Mouse (Mus musculus): Measurements from ENCODE around the gene Qrfp.

Gene Qrfp

DNA sequence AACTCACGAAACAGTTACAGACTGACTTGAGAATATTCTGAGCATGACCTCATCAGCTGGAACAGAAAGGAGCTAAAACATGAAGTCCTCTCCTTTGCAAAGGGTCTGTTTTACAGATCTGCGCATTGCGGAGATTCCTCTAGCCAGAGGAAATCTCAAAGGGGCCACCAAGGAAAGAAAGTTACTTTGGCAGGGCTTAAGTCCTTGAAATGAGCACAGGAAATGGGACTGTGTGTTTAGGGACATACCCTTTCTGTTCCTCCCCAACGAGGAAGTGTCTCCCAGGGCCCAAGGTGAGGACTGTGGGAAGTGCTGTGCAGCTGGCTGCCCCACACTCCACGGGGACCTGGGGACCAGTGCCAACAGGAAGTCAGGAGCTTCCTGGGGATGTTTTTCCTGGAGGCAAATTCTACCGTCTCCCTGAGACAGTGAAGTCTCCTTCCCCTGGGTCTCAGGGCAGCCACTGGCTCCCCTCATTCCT lies 40.7 kb downstream of the Qrfp start:
- no peak for DNase-seq (ENCODE audit: low spot score)

DNA sequence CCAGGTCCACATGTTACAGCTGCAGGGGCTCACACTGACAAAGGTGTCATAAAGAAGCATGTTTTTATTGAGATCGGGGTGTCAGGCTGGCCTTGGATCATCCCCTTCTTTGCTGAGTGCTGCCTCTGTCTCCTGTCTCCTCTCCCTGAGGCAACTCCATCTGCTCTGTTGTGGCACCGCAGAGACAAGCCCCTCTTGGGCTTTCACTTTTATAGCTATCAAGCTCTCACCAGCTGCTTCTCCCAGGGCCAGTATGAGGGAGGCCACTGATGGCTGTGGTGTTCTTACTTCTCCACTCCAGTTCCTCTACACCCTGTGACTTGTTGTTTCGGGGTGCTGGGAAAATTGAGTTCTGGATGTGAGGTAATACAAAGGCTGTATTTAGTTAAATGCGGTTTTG lies 41.3 kb downstream of the Qrfp start:
- DNase-seq (ENCODE audit: low spot score), result no peak

DNA sequence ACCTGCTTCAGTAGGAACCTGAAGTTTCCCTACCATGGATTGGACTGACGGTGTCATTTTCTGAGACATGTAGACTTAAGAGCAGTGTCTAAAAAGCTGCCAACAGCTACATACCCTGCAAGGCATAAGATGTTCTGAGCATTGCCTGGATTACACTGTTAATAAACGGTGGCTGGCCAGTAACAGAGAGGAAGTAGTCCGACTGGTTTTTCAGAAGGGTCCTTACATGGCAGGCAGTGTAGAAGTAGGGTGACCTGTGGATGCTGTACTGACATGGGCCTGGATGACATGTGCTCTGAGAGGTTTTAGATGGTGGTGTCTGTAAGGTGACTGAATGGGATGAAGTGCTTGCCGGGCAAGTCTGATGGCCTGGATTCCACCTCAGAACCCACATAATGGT lies 42.6 kb downstream of the Qrfp start:
- DNase-seq (ENCODE audit: low spot score), result no peak

DNA sequence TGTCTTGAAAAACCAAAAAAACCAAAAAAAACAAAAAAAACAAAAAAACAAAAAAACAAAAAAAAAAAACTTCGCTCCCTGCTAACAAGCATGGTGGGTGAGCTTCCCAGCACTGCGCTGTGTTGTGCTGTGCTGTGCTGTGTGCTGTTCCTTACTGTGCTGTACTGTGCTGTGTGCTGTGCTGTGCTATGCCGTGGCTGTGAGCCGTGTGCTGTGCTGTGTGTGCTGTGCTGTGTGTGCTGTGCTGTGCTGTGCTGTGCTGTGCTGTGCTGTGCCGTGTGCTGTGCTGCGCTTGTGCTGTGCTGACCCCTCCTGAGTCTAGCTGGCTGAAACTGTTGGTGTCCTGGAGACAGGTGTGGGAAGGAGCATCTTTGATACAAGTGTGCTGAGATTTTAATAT lies 43.3 kb downstream of the Qrfp start:
- DNase-seq (ENCODE audit: low spot score), result no peak

DNA sequence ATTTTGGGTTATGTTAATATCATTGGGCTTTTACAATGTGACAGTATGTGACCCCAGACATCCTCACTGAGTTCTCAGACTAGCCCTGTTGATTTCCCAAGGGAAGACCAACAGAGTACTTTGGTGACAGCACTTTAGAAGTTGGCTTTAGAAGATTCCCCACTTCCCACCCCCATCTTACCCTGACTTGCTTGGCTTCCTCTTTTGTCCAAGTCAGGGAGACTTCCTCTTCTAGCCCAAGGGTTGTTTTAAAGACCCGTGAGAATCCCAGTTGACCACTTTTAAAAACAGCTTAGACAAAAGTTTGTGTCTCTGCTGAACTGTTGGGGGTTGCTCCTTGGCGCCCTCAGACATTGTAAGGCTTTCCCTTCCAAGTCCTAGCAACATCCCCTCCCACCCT lies 47.1 kb downstream of the Qrfp start:
- DNase-seq (ENCODE audit: low spot score), result no peak

DNA sequence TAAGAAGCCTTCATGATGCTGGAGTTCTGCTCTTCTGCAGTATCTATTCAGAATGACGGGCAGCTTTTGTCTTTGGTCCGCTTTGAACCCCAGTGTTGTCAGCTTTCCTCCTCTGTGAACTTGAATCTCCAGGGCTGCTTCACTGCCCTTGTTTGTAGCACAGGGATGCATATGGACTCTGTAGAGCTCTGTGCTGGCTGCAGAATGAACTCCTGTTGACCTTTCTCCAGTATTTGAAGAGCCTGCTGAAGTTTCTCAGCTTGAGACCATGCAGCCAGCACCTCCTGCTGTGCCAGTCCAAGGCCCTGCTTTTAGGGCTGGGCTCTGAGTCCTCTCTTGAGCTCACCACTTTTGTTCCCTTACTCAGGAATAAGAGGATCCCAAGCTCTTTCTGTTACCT lies 47.5 kb downstream of the Qrfp start:
- no peak for DNase-seq (ENCODE audit: low spot score)

DNA sequence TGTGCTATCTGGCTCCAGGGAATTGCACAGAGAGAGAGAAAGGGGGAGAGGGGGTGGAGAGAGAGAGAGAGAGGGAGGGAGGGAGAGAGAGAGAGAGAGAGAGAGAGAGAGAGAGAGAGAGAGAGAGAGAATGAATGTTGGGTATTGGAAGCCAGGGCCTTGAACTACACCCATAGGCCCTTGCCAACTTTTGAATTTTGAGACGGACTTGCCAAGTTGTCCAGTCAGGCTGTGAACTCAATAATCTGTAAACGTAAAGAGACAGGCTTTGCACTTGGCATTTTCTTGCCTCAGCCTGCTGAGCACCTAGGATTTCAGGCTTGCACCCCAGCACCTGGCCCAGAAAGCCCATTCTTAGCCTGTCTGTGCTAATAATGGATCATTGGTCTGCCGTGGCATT lies 48.2 kb downstream of the Qrfp start:
- no peak for DNase-seq (ENCODE audit: low spot score)

DNA sequence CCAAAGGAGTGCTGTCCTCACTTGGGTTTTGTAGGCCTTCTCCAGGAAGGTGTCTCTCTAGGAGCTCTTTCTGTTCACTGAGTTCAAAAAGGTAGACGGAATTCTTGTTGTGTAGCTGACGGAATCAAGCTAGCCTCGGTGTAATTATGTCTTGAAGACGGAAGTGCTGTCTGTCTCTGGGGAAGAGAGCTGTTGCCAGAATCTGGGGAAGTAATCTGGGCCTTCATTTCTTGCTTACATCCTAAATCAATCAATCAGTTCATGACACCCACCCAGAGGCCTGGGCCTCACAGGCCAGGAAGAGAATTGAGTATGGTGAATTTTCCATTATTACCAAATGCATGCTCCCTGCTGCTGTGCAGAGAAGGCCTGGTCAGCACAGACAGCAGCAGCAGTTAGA lies 48.8 kb downstream of the Qrfp start:
- DNase-seq (ENCODE audit: low spot score), result no peak

DNA sequence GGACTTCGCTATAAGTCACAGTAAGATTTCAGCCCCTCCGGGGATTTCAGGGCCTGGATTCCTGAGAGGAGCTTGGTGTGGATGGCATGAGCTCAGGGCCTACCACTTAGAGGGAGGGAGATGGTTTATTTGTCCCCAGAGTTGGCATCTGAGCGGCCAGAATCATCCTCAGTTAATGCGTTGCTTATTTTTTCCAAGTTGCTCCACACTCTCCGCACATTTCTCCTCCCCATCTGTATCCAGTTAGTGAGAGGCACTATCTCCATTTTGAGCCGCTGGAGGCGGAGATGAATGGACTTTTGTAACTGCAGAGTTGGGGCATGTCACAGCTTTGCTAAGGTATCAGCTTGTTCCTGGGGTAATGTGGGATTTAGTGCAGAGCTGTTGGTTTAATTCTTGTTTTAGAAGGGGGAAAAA lies 49.3 kb downstream of the Qrfp start:
- DNase-seq (ENCODE audit: low spot score), result no peak

DNA sequence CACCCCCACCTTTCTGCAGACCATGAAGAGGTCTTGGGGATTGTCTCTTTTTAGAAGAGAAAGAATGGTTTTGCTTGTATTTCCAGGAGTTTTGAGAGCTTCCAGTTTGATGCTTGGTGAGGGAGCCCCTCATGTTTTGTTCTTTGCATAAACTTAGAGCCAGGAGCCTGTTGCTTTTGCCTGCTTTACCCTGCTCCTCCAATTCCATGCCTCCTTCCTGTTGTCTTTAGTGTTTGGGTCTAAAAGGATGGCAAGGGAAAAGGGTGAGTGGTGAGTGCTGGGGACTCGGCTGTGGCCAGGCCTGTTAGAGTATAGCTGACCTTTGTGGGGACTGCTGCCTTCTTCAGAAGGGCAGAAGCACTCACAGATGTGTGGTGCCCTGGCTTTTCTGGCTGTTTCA lies 49.9 kb downstream of the Qrfp start:
- no peak for DNase-seq (ENCODE audit: low spot score)

DNA sequence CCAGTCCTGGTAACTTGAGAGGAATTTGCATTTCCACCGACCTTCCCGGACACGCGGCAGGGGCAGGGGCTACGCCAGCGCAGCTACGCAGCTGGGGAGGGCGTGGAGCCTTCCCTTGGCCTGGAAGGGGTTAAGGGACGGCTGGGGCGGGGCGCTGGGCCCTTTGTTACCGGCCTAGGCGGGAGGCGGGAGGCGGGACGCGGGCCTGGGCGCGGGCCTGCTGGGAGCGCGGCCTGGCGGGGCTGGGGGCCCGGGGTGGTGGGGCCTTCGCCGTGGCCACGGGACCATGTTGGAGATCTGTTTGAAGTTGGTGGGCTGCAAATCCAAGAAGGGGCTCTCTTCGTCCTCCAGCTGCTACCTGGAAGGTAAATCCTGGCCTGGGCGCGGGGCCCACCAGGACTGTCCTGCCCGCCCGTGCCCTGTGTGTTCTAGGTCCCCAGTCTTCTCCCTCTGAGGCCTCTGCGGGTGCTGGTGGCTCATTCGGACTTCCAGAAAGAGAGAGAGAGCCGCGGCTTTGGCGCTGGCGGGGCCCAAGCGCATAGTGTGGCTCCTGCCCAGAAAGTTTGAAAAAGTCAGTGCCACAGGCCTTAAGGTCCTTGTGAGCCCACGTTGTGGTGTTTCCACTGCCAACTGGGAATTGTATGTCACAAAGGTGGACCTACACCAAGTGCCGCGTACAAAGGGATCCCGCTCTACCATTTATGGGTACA lies 50.5 kb downstream of the Qrfp start:
- DNase-seq (ENCODE audit: low spot score), result peak; percentile 90

DNA sequence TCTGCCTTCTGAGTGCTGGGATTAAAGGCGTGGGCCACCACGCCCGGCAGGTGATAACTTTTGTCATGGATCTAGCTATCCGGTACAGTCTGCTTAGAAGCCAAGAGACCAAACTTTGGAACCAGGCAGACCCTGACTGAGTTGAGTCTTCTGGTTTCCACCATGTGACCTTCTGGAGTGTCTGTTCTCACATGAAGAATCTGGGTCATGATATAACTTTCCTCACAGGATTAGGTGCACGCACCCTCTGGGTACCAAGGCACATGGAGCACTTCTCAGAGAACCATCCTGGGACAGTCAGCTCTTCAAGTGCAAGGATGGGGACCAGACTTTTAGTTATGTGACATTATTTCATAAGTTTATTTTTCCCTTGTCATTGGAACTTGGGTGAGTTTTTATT lies 51.4 kb downstream of the Qrfp start:
- DNase-seq (ENCODE audit: low spot score), result no peak

DNA sequence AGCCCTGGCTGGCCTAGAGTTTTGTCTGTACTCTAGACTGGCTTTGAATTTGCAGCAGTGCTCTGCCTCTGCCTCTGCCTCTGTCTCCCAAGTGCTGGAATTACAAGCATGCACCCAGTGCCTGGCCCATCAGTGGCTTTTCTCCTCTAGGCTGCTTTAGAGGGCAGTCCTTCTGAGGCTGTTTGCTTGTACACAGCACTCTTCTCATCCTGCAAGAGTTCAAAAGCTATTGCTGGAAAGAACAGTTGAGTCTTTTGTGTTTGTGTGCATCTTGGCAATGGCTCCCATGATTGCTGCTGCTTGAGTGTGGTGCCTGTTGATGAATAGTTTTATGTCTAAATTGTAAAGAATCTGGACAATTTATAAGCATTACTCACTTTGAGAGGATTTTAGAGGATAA lies 52.9 kb downstream of the Qrfp start:
- DNase-seq (ENCODE audit: low spot score), result no peak

Data from yolk sac, embryonic 10.5 days (tissue).